In genomic region chr9:78521689-78522088, GRCm38 (mm10) we compare ENCODE assay signal across 7 mouse cellular contexts. TPM values are rescaled to one million over a fixed set of nuclear protein-coding genes. Genes with fewer than 3 reads are reported as not detected.
DNase-seq lines count a peak whose midpoint lies in the region; ATAC-seq lines count a peak whose summit lies in the region.

No protein-coding gene starts in this region.

- peak overlapping the region; percentile 65 for H3K9ac ChIP-seq in forebrain, embryonic 14.5 days (ENCODE audit: low read length)
- H3K9ac ChIP-seq in intestine, embryonic 16.5 days (ENCODE audit: low read depth, low read length) = peak overlapping the region; percentile 71
- peak overlapping the region; percentile 44; the same call in 1 of the 2 replicates for H3K9ac ChIP-seq in lung, embryonic 16.5 days (ENCODE audit: low read length)
- peak overlapping the region; percentile 61 for H3K9ac ChIP-seq in neural tube, embryonic 15.5 days (replicated peaks)

- ATAC-seq in forebrain, embryonic 14.5 days = no peak
- ATAC-seq in intestine, embryonic 16.5 days = peak; percentile 24
- ATAC-seq in lung, embryonic 16.5 days (ENCODE audit: low read depth) = no peak
- peak; percentile 16 for ATAC-seq in neural tube, embryonic 15.5 days (ENCODE audit: low FRiP score)

- H3K4me1 ChIP-seq in forebrain, embryonic 14.5 days (ENCODE audit: control insufficient read depth, insufficient read depth, low read length) = peaks cover 4% of the 10 kb centered on the region; the same call in 1 of the 2 replicates
- peaks cover 13% of the 10 kb centered on the region for H3K4me1 ChIP-seq in intestine, embryonic 16.5 days (ENCODE audit: control insufficient read depth, insufficient read depth, low read length)
- peaks cover 6% of the 10 kb centered on the region for H3K4me1 ChIP-seq in lung, embryonic 16.5 days (replicated peaks; ENCODE audit: control insufficient read depth, insufficient read depth, low read length)
- H3K4me1 ChIP-seq in neural tube, embryonic 15.5 days = peaks cover 23% of the 10 kb centered on the region

- H3K27ac ChIP-seq in forebrain, embryonic 14.5 days (ENCODE audit: low read depth, low read length) = 0 out of 2 replicates have a peak overlapping the region, but pooled peaks have one; percentile 74
- H3K27ac ChIP-seq in intestine, embryonic 16.5 days (ENCODE audit: low read length) = peak overlapping the region; percentile 53
- no peak overlapping the region for H3K27ac ChIP-seq in lung, embryonic 16.5 days (ENCODE audit: low read length)
- H3K27ac ChIP-seq in neural tube, embryonic 15.5 days (replicated peaks) = peak overlapping the region; percentile 77

- H3K27me3 ChIP-seq in forebrain, embryonic 14.5 days (replicated peaks; ENCODE audit: control insufficient read depth, insufficient read depth, low read length) = no peaks in the 10 kb centered on the region
- no peaks in the 10 kb centered on the region for H3K27me3 ChIP-seq in intestine, embryonic 16.5 days (replicated peaks; ENCODE audit: control insufficient read depth, insufficient read depth, low read length)
- no peaks in the 10 kb centered on the region for H3K27me3 ChIP-seq in lung, embryonic 16.5 days (ENCODE audit: control insufficient read depth, insufficient read depth, low read depth, low read length)
- H3K27me3 ChIP-seq in neural tube, embryonic 15.5 days (replicated peaks) = no peaks in the 10 kb centered on the region

- peak; percentile 32 to 65 for DNase-seq in CD8-positive naive resting alpha-beta T cell, adult 2 months (ENCODE audit: low read depth in 2 of 2, low spot score in 2 of 2)
- DNase-seq in NIH3T3 (ENCODE audit: low read depth) = peak; percentile 38
- peak; percentile 62 for DNase-seq in forebrain, embryonic 14.5 days (ENCODE audit: low spot score)
- DNase-seq in urinary bladder, postnatal 14 days (ENCODE audit: low spot score) = no peak

- WGBS in forebrain, embryonic 14.5 days = 18% methylated on average over 14 of the region's 14 CpGs
- WGBS in intestine, embryonic 16.5 days = 27% methylated on average over 14 of the region's 14 CpGs
- WGBS in lung, embryonic 16.5 days = 20% methylated on average over 14 of the region's 14 CpGs
- WGBS in neural tube, embryonic 15.5 days = 36% methylated on average over 14 of the region's 14 CpGs

- no peaks in the 10 kb centered on the region for H3K9me3 ChIP-seq in forebrain, embryonic 14.5 days (replicated peaks; ENCODE audit: control insufficient read depth, low read length)
- H3K9me3 ChIP-seq in intestine, embryonic 16.5 days (ENCODE audit: control insufficient read depth, low read length) = no peaks in the 10 kb centered on the region
- no peaks in the 10 kb centered on the region for H3K9me3 ChIP-seq in lung, embryonic 16.5 days (ENCODE audit: control insufficient read depth, low read length)
- H3K9me3 ChIP-seq in neural tube, embryonic 15.5 days (replicated peaks) = no peaks in the 10 kb centered on the region

- 0 out of 2 replicates have a peak, but pooled peaks cover 5% of the 10 kb centered on the region for H3K36me3 ChIP-seq in forebrain, embryonic 14.5 days (ENCODE audit: control insufficient read depth, insufficient read depth, low read length)
- H3K36me3 ChIP-seq in intestine, embryonic 16.5 days (ENCODE audit: control insufficient read depth, insufficient read depth, low read length) = no peaks in the 10 kb centered on the region
- H3K36me3 ChIP-seq in lung, embryonic 16.5 days (ENCODE audit: control insufficient read depth, insufficient read depth, low read length) = no peaks in the 10 kb centered on the region
- no peaks in the 10 kb centered on the region for H3K36me3 ChIP-seq in neural tube, embryonic 15.5 days

- peak overlapping the region; percentile 44 for H3K4me3 ChIP-seq in forebrain, embryonic 14.5 days (ENCODE audit: low read depth, low read length)
- H3K4me3 ChIP-seq in intestine, embryonic 16.5 days (ENCODE audit: low read length) = peak overlapping the region; percentile 47
- peak overlapping the region; percentile 50 for H3K4me3 ChIP-seq in lung, embryonic 16.5 days (ENCODE audit: low read length)
- peak overlapping the region; percentile 49 for H3K4me3 ChIP-seq in neural tube, embryonic 15.5 days (replicated peaks)

- H3K4me2 ChIP-seq in forebrain, embryonic 14.5 days (ENCODE audit: low read length) = peak overlapping the region; percentile 87
- H3K4me2 ChIP-seq in intestine, embryonic 16.5 days (ENCODE audit: low read depth, low read length) = peak overlapping the region; percentile 99
- H3K4me2 ChIP-seq in lung, embryonic 16.5 days (ENCODE audit: low read depth, low read length) = peak overlapping the region; percentile 88
- H3K4me2 ChIP-seq in neural tube, embryonic 15.5 days = peak overlapping the region; percentile 88

RNA-seq across cellular contexts. Expression of gene Eef1a1, which starts 32.7 kb away (rescaled TPM):
- polyA plus RNA-seq in forebrain, embryonic 14.5 days (2014; fragmentation: Nextera tagmentation; extraction: Ambion mirVana) = 4,517 and 5,265 TPM in 2 replicates
- polyA plus RNA-seq in intestine, embryonic 16.5 days (2015; fragmentation: Nextera tagmentation; extraction: Ambion mirVana) = 4,065 and 4,271 TPM in 2 replicates
- polyA plus RNA-seq in lung, embryonic 16.5 days (2015; fragmentation: Nextera tagmentation; extraction: Ambion mirVana) = 4,476 and 4,740 TPM in 2 replicates
- 2,707 and 3,339 TPM in 2 replicates for polyA plus RNA-seq in neural tube, embryonic 15.5 days (2015; fragmentation: Nextera tagmentation; extraction: Ambion mirVana)

Comparison
In these comparisons a context has a peak if more than half of its experiments do, and no peak if none do; other contexts are left out.
1. ATAC-seq: peak in intestine, embryonic 16.5 days (single experiment) and neural tube, embryonic 15.5 days (single experiment); none in forebrain, embryonic 14.5 days (single experiment) and lung, embryonic 16.5 days (single experiment).
2. Peak in every context shown above with its lines, with median percentiles within 50 percentile points of each other: H3K4me2 ChIP-seq, H3K4me3 ChIP-seq and H3K9ac ChIP-seq.